Mouse (Mus musculus) heart, adult 18-20 months (tissue): ENCODE measurements around the gene 4930447C04Rik. TPM values are rescaled to one million over a fixed set of nuclear protein-coding genes. Genes with fewer than 3 reads are reported as not detected.
A peak's percentile ranks its signal among the peaks of the same experiment; 100 is the strongest.

Experiments used
- DNase-seq, 2 experiments: peaks; one replicate each; pipeline ENCODE4 v3.0.0; 2021 to 2022; ENCODE audit warnings: mixed read lengths in 1 of 2
- total RNA-seq, 2 experiments: library from RNA; stranded (reverse); gene quantifications; 2 replicates each; pipeline ENCODE4 v1.2.3; 2021

Gene 4930447C04Rik
- total RNA-seq, 2 experiments from 2014 or later = 0.62 to 1.0 TPM

GRCm38 (mm10) chr12:72943574-72944110 is 3.1 kb upstream of the 4930447C04Rik start:
- DNase-seq = no peak

GRCm38 (mm10) chr12:72942171-72942570 is 1.6 kb upstream of the 4930447C04Rik start:
- no peak for DNase-seq

GRCm38 (mm10) chr12:72941398-72942051 is 951 bp upstream of the 4930447C04Rik start:
- no peak for DNase-seq

- DNase-seq = no peak
Measured at GRCm38 (mm10) chr12:72940822-72941397, 336 bp upstream of the 4930447C04Rik start.

- DNase-seq = no peak
Measured at GRCm38 (mm10) chr12:72939616-72940015, 958 bp downstream of the 4930447C04Rik start, which contains the start of gene Six6. Gene Six6, plus strand, starts transcription at chr12:72939892.

- no peak for DNase-seq
Measured at GRCm38 (mm10) chr12:72938600-72939490, 1.7 kb downstream of the 4930447C04Rik start.

GRCm38 (mm10) chr12:72938176-72938575 is 2.4 kb downstream of the 4930447C04Rik start:
- DNase-seq = no peak

- no peak for DNase-seq
Measured at GRCm38 (mm10) chr12:72937537-72938120, 2.9 kb downstream of the 4930447C04Rik start.

GRCm38 (mm10) chr12:72936751-72937150 is 3.8 kb downstream of the 4930447C04Rik start:
- no peak for DNase-seq

- DNase-seq = peak; percentile 18 to 22
Measured at GRCm38 (mm10) chr12:72917159-72917993, 23.2 kb downstream of the 4930447C04Rik start.

- DNase-seq = no peak
Measured at GRCm38 (mm10) chr12:72854377-72855032, 86.1 kb downstream of the 4930447C04Rik start.

GRCm38 (mm10) chr12:72853406-72854076 is 87.0 kb downstream of the 4930447C04Rik start:
- DNase-seq = no peak

GRCm38 (mm10) chr12:72852264-72852663 is 88.3 kb downstream of the 4930447C04Rik start:
- DNase-seq = no peak

GRCm38 (mm10) chr12:72850146-72850545 is 90.4 kb downstream of the 4930447C04Rik start:
- no peak for DNase-seq

GRCm38 (mm10) chr12:72847725-72848124 is 92.8 kb downstream of the 4930447C04Rik start:
- DNase-seq = peak; percentile 24 to 74

GRCm38 (mm10) chr12:72845946-72846345 is 94.6 kb downstream of the 4930447C04Rik start:
- no peak for DNase-seq

GRCm38 (mm10) chr12:72843973-72844620 is 96.5 kb downstream of the 4930447C04Rik start:
- DNase-seq = peak; percentile 75 to 93

- DNase-seq = no peak
Measured at GRCm38 (mm10) chr12:72843555-72843954, 97.0 kb downstream of the 4930447C04Rik start.

GRCm38 (mm10) chr12:72843135-72843534 is 97.4 kb downstream of the 4930447C04Rik start:
- DNase-seq = no peak
